Mouse (Mus musculus): ENCODE measurements at regions not wholly inside any gene's neighbourhood (a gene's known extent, or its start where the extent isn't known, plus 50 kb on each side); places are given as distances from the start of the nearest gene placed in this dataset.

- Histone ChIP-seq H3K27me3 (ENCODE audit: control insufficient read depth in 1 of 2, insufficient read depth in 2 of 2, low read length in 2 of 2) (peaks cover 6 to 20% of the 10 kb centered on the region in 2 experiments), H3K9me3 (replicated peaks; ENCODE audit: insufficient read depth, low read length) (no peaks in the 10 kb centered on the region), H3K9ac (ENCODE audit: control insufficient read depth, low read depth, low read length, poor library complexity, severe bottlenecking) (no peak overlapping the region), H3K79me2 (ENCODE audit: control insufficient read depth, insufficient read depth, low read length, poor library complexity) (no peaks in the 10 kb centered on the region), H3K27ac (ENCODE audit: control insufficient read depth, low read depth, low read length) (no peak overlapping the region), H3K4me1 (ENCODE audit: control insufficient read depth in 1 of 2, insufficient read depth in 2 of 2, low read length in 2 of 2) (no peaks in the 10 kb centered on the region), H3K36me3 (ENCODE audit: control insufficient read depth in 1 of 2, insufficient read depth in 2 of 2, low read length in 2 of 2) (no peaks in the 10 kb centered on the region), H3K4me3 (ENCODE audit: control insufficient read depth in 1 of 2, insufficient read depth in 1 of 2, low read depth in 2 of 2, low read length in 2 of 2) (no peak overlapping the region)
- DNase-seq (ENCODE audit: low read depth, low spot score) = no peak
- TF ChIP-seq MAX (IDR thresholded peaks at IDR 0.05; ENCODE audit: low read length) (no peak), RCOR1 (IDR thresholded peaks at IDR 0.05; ENCODE audit: low read depth, low read length) (no peak), ZC3H11A (IDR thresholded peaks at IDR 0.05; ENCODE audit: low read depth, low read length) (no peak), EP300 (IDR thresholded peaks at IDR 0.05; ENCODE audit: low read depth in 1 of 2, low read length in 2 of 2) (no peak), GABPA (IDR thresholded peaks at IDR 0.05; ENCODE audit: low read depth, low read length) (no peak), POLR2AphosphoS2 (IDR thresholded peaks at IDR 0.05; ENCODE audit: low read length) (no peak), SIN3A (IDR thresholded peaks at IDR 0.05; ENCODE audit: low read length) (no peak), TBP (IDR thresholded peaks at IDR 0.05; ENCODE audit: low read depth, low read length) (no peak), CTCF (IDR thresholded peaks at IDR 0.05 in 2 of 3, conservative IDR thresholded peaks at IDR 0.05 in 1 of 3; ENCODE audit: control insufficient read depth in 1 of 3, insufficient read depth in 1 of 3, low read depth in 2 of 3, low read length in 3 of 3, poor library complexity in 1 of 3, severe bottlenecking in 1 of 3) (no peak), ZMIZ1 (IDR thresholded peaks at IDR 0.05; ENCODE audit: low read depth, low read length) (no peak), MYB (IDR thresholded peaks at IDR 0.05; ENCODE audit: low read depth, low read length) (no peak)
Measured at GRCm38 (mm10) chr7:79529480-79529879, 63.3 kb upstream of the Polg start.

GRCm38 (mm10) chr7:79527984-79528383 is 61.8 kb upstream of the Polg start:
- H3K36me3 ChIP-seq (ENCODE audit: control insufficient read depth in 1 of 2, insufficient read depth in 2 of 2, low read length in 2 of 2) = no peaks in the 10 kb centered on the region
- H3K9ac ChIP-seq (ENCODE audit: control insufficient read depth, low read depth, low read length, poor library complexity, severe bottlenecking) = no peak overlapping the region
- TF ChIP-seq MXI1 (IDR thresholded peaks at IDR 0.05; ENCODE audit: low read depth, low read length) (no peak), MEF2A (IDR thresholded peaks at IDR 0.05; ENCODE audit: extremely low read depth, insufficient replicate concordance, low read depth, low read length, poor library complexity, severe bottlenecking) (no peak), MAZ (IDR thresholded peaks at IDR 0.05; ENCODE audit: low read depth, low read length) (no peak), CHD2 (IDR thresholded peaks at IDR 0.05; ENCODE audit: low read length) (no peak), MYB (IDR thresholded peaks at IDR 0.05; ENCODE audit: low read depth, low read length) (no peak), SIN3A (IDR thresholded peaks at IDR 0.05; ENCODE audit: low read length) (no peak), SMC3 (IDR thresholded peaks at IDR 0.05; ENCODE audit: low read depth, low read length) (no peak), ETS1 (IDR thresholded peaks at IDR 0.05; ENCODE audit: low read depth, low read length) (no peak)
- H3K79me2 ChIP-seq (ENCODE audit: control insufficient read depth, insufficient read depth, low read length, poor library complexity) = no peaks in the 10 kb centered on the region
- H3K27me3 ChIP-seq (ENCODE audit: control insufficient read depth in 1 of 2, insufficient read depth in 2 of 2, low read length in 2 of 2) = peaks cover 6 to 20% of the 10 kb centered on the region in 2 experiments
- H3K4me1 ChIP-seq (ENCODE audit: control insufficient read depth in 1 of 2, insufficient read depth in 2 of 2, low read length in 2 of 2) = no peaks in the 10 kb centered on the region
- H3K27ac ChIP-seq (ENCODE audit: control insufficient read depth, low read depth, low read length) = no peak overlapping the region
- no peak for DNase-seq (ENCODE audit: low read depth, low spot score)
- no peaks in the 10 kb centered on the region for H3K9me3 ChIP-seq (replicated peaks; ENCODE audit: insufficient read depth, low read length)
- H3K4me3 ChIP-seq (ENCODE audit: control insufficient read depth in 1 of 2, insufficient read depth in 1 of 2, low read depth in 2 of 2, low read length in 2 of 2) = no peak overlapping the region

Measured in MEL (cell line).